Mouse (Mus musculus) Muller cell, postnatal 12 days (primary cell): ENCODE measurements around the gene Gramd1a.
A peak's percentile ranks its signal among the peaks of the same experiment; 100 is the strongest.

Experiments used
- DNase-seq: peaks from one replicate; pipeline ENCODE4 v3.0.0-alpha.2; 2015; ENCODE audit errors: inconsistent ontology term

The Gramd1a gene

DNA sequence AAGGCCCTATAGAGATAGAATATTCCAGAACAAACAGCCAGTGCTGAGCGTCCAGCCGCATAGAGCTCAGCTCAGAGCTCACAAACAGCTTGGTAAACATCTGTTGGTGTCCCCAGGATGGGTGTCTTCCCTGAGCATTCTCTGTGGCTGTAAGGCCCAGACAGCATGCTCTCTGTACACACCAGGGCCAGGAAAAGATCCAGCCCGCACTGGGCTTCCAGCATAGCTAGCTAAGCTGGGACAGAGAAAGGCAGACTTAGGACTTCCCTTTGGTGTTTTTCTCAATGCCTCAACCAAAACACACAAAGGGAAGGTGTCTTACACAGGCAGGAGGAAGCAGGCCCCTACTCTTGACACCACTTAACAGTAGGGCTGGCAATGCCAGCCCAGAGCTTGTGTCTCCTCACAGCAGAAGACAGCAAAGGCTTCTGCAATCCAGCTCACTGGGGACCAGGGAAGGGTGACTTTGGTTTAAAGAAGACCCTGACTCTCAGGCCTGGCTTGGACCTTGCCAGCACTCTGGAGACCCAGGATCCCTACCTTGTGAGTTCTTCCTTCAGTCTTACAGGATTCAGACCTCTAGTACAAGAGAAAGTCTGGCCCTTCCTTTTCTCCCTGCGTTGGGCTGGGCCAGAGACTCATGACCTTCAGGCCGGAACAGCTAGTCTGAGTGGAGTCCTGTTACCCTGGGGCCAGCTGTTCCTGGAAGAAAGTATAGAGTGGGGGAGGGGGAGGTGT lies at the start of gene Gramd1a:
Gene Gramd1a (minus strand): TSS at position 601 of the 738 bp plus-strand sequence.
- no peak for DNase-seq

- no peak for DNase-seq
These were observed 40.1 kb upstream of the Gramd1a start for GRCm38 (mm10) chr7:31195591-31196307.

GRCm38 (mm10) chr7:31184711-31185110 lies 29.0 kb upstream of the Gramd1a start:
- DNase-seq: no peak

DNA sequence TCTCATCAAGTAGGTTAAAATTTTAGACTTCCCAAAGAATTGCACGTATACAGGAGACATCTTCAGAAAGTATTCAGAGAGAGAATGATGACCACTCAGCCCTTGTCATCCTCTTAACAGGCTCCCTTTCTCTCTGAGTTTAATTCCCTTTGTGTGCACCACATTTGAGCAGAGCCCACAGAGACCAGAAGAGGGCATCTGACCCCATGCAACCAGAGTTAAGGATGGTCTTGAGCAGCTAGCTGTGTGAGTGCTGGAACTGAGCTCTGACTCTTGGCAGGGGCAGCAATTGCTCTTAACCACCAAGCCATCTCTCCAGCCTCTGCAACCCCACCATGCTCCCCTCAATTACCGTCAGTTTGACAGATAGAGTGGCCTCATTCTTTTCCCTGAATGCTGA lies 27.2 kb upstream of the Gramd1a start:
- no peak for DNase-seq

GRCm38 (mm10) chr7:31176886-31177763 lies 21.4 kb upstream of the Gramd1a start:
- peak; percentile 62 for DNase-seq

GRCm38 (mm10) chr7:31175096-31175495 lies 19.4 kb upstream of the Gramd1a start:
- DNase-seq: no peak

- no peak for DNase-seq
These were observed 18.8 kb upstream of the Gramd1a start for GRCm38 (mm10) chr7:31174466-31174865.

DNA sequence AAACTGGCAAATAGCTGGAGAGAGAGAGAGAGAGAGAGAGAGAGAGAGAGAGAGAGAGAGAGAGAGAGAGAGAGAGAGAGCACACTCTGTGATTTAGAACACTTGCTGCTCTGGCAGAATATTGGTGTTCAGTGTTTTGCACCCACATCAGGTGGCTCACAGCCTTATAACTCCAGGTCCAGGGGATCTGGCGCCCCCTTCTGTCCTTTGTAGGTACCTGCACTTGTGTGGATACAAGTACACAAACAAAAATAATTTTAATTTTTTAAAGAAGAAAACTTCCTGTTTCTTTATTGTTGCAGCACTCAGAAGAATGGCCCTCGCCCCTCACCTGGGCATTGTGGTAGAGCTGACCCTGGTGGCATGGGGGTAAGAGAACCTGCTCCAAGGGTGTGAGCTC lies 16.5 kb upstream of the Gramd1a start:
- DNase-seq: peak; percentile 36

DNA sequence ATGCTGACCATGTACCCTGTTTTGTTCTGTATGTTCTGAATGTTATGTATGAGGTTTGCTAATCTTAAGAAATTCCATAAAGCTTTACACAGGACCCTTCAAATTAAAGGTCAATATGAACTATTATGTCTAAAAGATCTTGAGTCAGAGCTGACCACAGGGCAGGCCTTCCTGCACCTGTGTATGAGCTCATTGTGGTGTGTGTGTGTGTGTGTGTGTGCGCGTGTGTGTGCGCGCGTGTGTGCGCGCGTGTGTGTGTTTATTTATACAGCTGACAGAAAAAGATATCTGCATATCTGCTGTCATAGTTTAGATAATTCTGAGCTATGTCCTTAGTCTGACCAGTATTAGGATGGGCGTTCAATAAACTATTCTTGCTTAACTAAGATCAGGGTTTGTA lies 14.8 kb upstream of the Gramd1a start:
- no peak for DNase-seq

- no peak for DNase-seq
These were observed 12.7 kb upstream of the Gramd1a start for GRCm38 (mm10) chr7:31168412-31168811.

DNA sequence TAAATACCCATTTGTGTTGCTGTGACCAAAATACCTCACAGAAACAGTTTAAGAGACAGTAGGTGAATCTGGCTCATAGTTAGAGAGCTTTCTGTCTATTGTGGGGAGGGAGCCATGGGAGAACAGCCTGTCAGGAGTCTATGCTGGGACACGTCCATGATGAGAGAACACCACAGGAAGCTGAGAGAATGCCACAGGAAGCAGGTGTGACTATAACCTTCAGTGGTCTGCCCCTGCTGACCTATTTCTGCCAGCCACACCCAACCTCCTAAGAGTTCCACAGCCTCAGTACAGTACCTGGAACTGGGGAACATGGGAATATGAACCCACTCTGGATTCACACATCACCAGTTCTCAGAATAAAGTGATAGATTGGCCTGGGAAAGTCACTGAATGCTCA lies 9.1 kb upstream of the Gramd1a start:
- no peak for DNase-seq

DNA sequence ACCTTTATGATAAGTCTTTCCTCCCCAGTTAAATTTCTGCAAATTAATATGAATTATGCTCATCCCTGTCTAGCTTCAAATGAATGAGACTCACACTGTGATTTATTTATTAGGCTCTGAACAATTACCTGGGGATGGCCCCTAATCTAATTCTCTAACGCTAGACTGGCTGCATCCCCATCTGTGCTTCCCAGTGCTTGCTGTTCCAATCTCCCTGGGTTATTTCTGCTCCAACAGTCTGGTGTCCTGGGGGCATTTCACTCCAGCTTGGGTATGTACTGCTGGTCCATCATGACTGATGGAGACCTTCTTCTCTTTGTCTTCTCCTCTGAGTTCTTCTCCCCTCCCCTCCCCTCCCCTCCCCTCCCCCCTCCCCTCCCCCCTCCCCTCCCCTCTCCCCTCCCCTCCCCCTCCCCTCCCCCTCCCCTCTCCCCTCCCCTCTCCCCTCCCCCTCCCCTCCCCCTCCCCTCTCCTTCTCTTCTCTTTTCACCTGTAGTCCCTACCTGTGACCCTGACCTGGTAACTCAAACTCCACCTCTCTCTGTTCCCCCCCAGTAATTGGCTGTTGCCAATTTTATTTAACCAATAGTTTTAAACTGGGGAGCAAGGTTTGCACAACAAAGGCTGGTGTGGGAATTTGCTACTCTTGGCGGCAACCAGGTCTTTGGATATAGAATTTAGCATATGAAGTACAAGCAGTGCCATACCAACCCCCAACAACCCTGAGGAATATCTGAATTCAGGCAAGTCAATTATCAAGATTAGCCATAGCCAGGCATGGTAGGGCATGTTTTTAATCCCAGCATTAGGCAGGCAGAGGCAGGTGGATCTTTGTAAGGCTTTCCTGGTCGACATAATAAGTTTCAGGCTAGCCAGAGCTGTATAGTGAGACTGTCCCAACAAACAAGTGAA lies 8.2 kb upstream of the Gramd1a start:
- DNase-seq: no peak

DNA sequence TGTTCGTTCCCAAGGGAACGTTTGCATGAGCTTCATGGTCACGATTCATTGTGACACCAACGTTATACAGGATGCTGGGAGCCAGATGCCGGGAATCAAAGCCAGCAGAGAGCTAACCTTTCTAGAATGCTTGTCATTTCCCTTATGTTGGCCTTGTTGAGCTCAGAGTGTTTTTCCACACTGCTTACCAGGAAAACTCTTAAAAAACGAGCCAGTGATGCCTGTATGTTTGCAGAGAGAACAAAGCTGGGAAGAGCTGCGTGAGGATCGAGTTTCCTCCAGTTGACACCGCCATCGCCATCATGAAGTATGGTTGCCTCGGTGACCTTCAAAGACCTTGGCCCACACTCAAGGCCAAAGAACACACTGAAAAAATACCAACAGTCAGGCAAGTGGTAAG lies 6.6 kb upstream of the Gramd1a start:
- DNase-seq: no peak

- DNase-seq: no peak
These were observed 6.1 kb upstream of the Gramd1a start for GRCm38 (mm10) chr7:31161831-31162230.

- DNase-seq: no peak
These were observed 5.5 kb upstream of the Gramd1a start for GRCm38 (mm10) chr7:31161246-31161645.

- no peak for DNase-seq
These were observed 5.1 kb upstream of the Gramd1a start for GRCm38 (mm10) chr7:31160763-31161162.

- no peak for DNase-seq
These were observed 585 bp upstream of the Gramd1a start for GRCm38 (mm10) chr7:31156034-31156928.

- DNase-seq: no peak
These were observed 2.0 kb downstream of the Gramd1a start for GRCm38 (mm10) chr7:31153536-31154320.
